Mouse (Mus musculus) G1E-ER4 (cell line): Measurements from ENCODE around the gene Pdzrn3. TPM values are rescaled to one million over a fixed set of nuclear protein-coding genes. Genes with fewer than 3 reads are reported as not detected.

Source experiments
- GATA1 ChIP-seq: IDR thresholded peaks from one replicate; pipeline ENCODE4 v1.8.0; 2012; ENCODE audit warnings: low read length, inconsistent platforms
- polyA plus RNA-seq: library from polyadenylated mRNA; stranded (reverse); fragments of >175 nt; gene quantifications from 2 replicates; pipeline ENCODE4 v1.2.3, GENCODE M21; 2012

The Pdzrn3 gene
- not detected in 2 replicates for polyA plus RNA-seq

- no peak for TF ChIP-seq GATA1
Observed at GRCm38 (mm10) chr6:101377167-101377934, at the start of gene Pdzrn3. Gene Pdzrn3, minus strand, starts transcription at chr6:101377897.

- no peak for TF ChIP-seq GATA1
Observed at GRCm38 (mm10) chr6:101427296-101427695, 49.6 kb upstream of the Pdzrn3 start.

- no peak for TF ChIP-seq GATA1
Observed at GRCm38 (mm10) chr6:101426301-101426700, 48.6 kb upstream of the Pdzrn3 start.

- no peak for TF ChIP-seq GATA1
Observed at GRCm38 (mm10) chr6:101422084-101422954, 44.6 kb upstream of the Pdzrn3 start.

GRCm38 (mm10) chr6:101418213-101418612, 40.5 kb upstream of the Pdzrn3 start:
- TF ChIP-seq GATA1, result no peak

GRCm38 (mm10) chr6:101411701-101412100, 34.0 kb upstream of the Pdzrn3 start:
- TF ChIP-seq GATA1, result no peak

GRCm38 (mm10) chr6:101411064-101411463, 33.4 kb upstream of the Pdzrn3 start:
- TF ChIP-seq GATA1, result no peak

- no peak for TF ChIP-seq GATA1
Observed at GRCm38 (mm10) chr6:101396711-101397110, 19.0 kb upstream of the Pdzrn3 start.

- no peak for TF ChIP-seq GATA1
Observed at GRCm38 (mm10) chr6:101395908-101396307, 18.2 kb upstream of the Pdzrn3 start.

- TF ChIP-seq GATA1, result no peak
Observed at GRCm38 (mm10) chr6:101392801-101393117, 15.1 kb upstream of the Pdzrn3 start.

- TF ChIP-seq GATA1, result no peak
Observed at GRCm38 (mm10) chr6:101392107-101392800, 14.6 kb upstream of the Pdzrn3 start.

- TF ChIP-seq GATA1, result no peak
Observed at GRCm38 (mm10) chr6:101385490-101385889, 7.8 kb upstream of the Pdzrn3 start.

GRCm38 (mm10) chr6:101384958-101385357, 7.3 kb upstream of the Pdzrn3 start:
- TF ChIP-seq GATA1, result no peak

GRCm38 (mm10) chr6:101384476-101384875, 6.8 kb upstream of the Pdzrn3 start:
- TF ChIP-seq GATA1, result no peak

- no peak for TF ChIP-seq GATA1
Observed at GRCm38 (mm10) chr6:101382891-101383290, 5.2 kb upstream of the Pdzrn3 start.

GRCm38 (mm10) chr6:101379546-101379945, 1.8 kb upstream of the Pdzrn3 start:
- no peak for TF ChIP-seq GATA1

- no peak for TF ChIP-seq GATA1
Observed at GRCm38 (mm10) chr6:101377935-101378609, 375 bp upstream of the Pdzrn3 start.
